Mouse (Mus musculus): ENCODE data around the gene Kcna10.
A peak's percentile ranks its signal among the peaks of the same experiment; 100 is the strongest.

- TF ChIP-seq POLR2A (IDR thresholded peaks at IDR 0.05; ENCODE audit: borderline replicate concordance, insufficient read depth, low read length) (no peak), CTCF (IDR thresholded peaks at IDR 0.05; ENCODE audit: borderline replicate concordance, insufficient read depth, low read depth, low read length) (peak; percentile 40; the same call in 1 of the 2 replicates)
These were observed 23.4 kb upstream of the Kcna10 start for GRCm38 (mm10) chr3:107159418-107159817.
